Mouse (Mus musculus) heart, adult 2 months (tissue): ENCODE results near the gene Fam169a.

Experiments
- CTCF ChIP-seq: fragments of 200-600 bp; IDR thresholded peaks from 2 replicates; pipeline ENCODE4 v1.8.1; 2022; ENCODE audit warnings: antibody characterized with exemption, mild to moderate bottlenecking, moderate library complexity
- EP300 ChIP-seq: fragments of 200-500 bp; IDR thresholded peaks from 2 replicates; pipeline ENCODE4 v1.6.1; 2011; ENCODE audit warnings: low read depth, low read length, control low read depth; ENCODE audit not compliant: insufficient read depth

DNA sequence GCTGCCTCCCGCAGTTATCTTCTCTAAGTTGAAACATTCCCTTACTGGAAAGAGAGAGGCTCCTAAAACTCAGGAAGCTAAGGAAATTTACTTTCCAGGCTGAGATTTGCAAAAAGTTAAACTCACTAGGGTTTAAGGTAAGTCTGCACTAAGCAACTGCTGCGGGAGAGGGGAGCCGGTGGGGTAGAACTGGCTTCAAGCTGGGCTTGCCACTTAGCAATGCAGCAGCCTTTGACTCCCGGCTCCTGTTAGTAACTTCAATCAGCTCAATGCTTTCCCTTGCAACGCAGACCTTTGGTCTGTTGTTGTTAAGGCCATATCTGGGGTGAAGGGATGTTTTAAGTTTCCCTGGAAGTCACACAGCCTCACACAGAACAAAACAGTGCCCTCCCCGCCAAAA is 605 bp downstream of the Fam169a start:
- TF ChIP-seq CTCF (no peak), EP300 (no peak)
